Mouse (Mus musculus): ENCODE measurements around the gene Plxna4. TPM values are rescaled to one million over a fixed set of nuclear protein-coding genes. Genes with fewer than 3 reads are reported as not detected.

Gene Plxna4
- polyA plus RNA-seq (2017; shearing (Covaris generic)) = 0.52 TPM

DNA sequence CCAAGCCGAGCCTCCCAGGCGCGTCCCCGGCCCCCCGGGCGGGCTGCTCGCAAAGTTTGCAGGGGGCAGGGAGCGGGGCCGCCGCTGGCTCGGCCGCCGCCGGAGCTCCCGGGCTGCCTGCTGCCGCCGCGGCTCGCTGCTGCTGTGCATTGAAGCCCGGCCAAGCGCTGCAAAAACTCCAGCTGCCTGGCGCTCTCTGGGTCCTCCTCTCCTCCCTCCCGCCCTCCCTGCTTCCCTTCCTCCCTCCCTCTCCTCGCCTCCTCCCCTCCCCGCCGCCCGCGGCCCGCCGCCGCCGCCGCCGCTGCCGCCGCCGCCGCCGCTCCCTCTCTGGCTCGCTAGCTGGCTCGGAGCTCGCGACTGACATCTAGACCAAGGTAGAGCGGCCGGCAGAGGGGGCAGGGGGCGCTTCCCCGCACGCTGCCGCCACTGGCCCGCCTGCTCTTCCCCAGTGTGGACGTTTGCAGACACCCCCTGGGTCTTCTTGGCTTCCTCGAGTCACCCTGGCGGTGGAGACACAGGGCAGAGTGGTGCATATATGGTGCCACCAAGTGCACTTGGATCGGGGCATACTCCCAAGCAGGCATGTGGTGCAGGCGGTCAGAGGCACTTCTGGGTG, at the start of gene Plxna4:
TSS of gene Plxna4 (minus strand) at position 137 of the 616 bp plus-strand sequence.

